Mouse (Mus musculus) adrenal gland, postnatal 4 days (tissue): ENCODE data around the gene Rpl35. TPM values are rescaled to one million over a fixed set of nuclear protein-coding genes. Genes with fewer than 3 reads are reported as not detected.
A peak's percentile ranks its signal among the peaks of the same experiment; 100 is the strongest.
"Not testable (repeated sequence)": the region's sequence is repeated elsewhere in the genome, so short reads cannot be mapped to it uniquely, and the experiment has no call there.

ENCODE experiments used
- DNase-seq, 2 experiments: peaks; one replicate each; pipeline ENCODE4 v3.0.0; 2021 to 2022; ENCODE audit warnings: low spot score in 2 of 2, mixed read lengths in 2 of 2
- long read RNA-seq, 2 experiments: library from polyadenylated mRNA; stranded (forward); transcript quantifications; one replicate each; pipeline ENCODE4 v2.0.0; 2021
- total RNA-seq, 2 experiments: library from RNA; stranded (reverse); gene quantifications; 2 replicates each; pipeline ENCODE4 v1.2.3; 2021

Rpl35 gene
- total RNA-seq, result 100 to 1,000 TPM; 646 to 654 TPM
- long read RNA-seq, experiment 1, transcript Rpl35-201 (4 exons, 946 nt), result major isoform, 1,158 of 1,200 reads
- long read RNA-seq, experiment 1, transcript Rpl35-203 (3 exons, 541 nt), result minor isoform, 34 of 1,200 reads
- long read RNA-seq, experiment 1, partial matches to known transcripts, result 4 of 1,200 reads
- long read RNA-seq, experiment 1, other reads (novel, unspliced or antisense), result 3 of 1,200 reads
- long read RNA-seq, experiment 2, transcript Rpl35-203 (3 exons, 541 nt), result minor isoform, 12 of 733 reads
- long read RNA-seq, experiment 2, transcript Rpl35-201 (4 exons, 946 nt), result major isoform, 698 of 733 reads
- long read RNA-seq, experiment 2, partial matches to known transcripts, result 2 of 733 reads
- long read RNA-seq, experiment 2, other reads (novel, unspliced or antisense), result 21 of 733 reads

- no peak for DNase-seq
Observed at GRCm38 (mm10) chr2:39005574-39006079, at the start of gene Rpl35. TSS of gene Rpl35 (minus strand) at chr2:39005624.

- DNase-seq, result no peak
Observed at GRCm38 (mm10) chr2:39048515-39048914, 43.1 kb upstream of the Rpl35 start.

GRCm38 (mm10) chr2:39040215-39040614, 34.8 kb upstream of the Rpl35 start:
- no peak for DNase-seq

GRCm38 (mm10) chr2:39031611-39032010, 26.2 kb upstream of the Rpl35 start:
- DNase-seq, result no peak

GRCm38 (mm10) chr2:39020004-39020403, 14.6 kb upstream of the Rpl35 start:
- no peak for DNase-seq

- no peak for DNase-seq
Observed at GRCm38 (mm10) chr2:39016581-39016980, 11.2 kb upstream of the Rpl35 start.

GRCm38 (mm10) chr2:39012768-39013279, 7.4 kb upstream of the Rpl35 start:
- no peak for DNase-seq

- DNase-seq, result no peak
Observed at GRCm38 (mm10) chr2:39011971-39012370, 6.5 kb upstream of the Rpl35 start.

GRCm38 (mm10) chr2:39011264-39011663, 5.8 kb upstream of the Rpl35 start:
- DNase-seq, result no peak

GRCm38 (mm10) chr2:39010144-39010543, 4.7 kb upstream of the Rpl35 start:
- DNase-seq, result not testable (repeated sequence)

- no peak for DNase-seq
Observed at GRCm38 (mm10) chr2:39008954-39009365, 3.5 kb upstream of the Rpl35 start.

- no peak for DNase-seq
Observed at GRCm38 (mm10) chr2:39008350-39008851, 3.0 kb upstream of the Rpl35 start.

GRCm38 (mm10) chr2:39007865-39008264, 2.4 kb upstream of the Rpl35 start:
- DNase-seq, result peak; percentile 88 to 89

GRCm38 (mm10) chr2:39006149-39006730, 816 bp upstream of the Rpl35 start:
- DNase-seq, result no peak

- DNase-seq, result peak; percentile 78 to 83
Observed at GRCm38 (mm10) chr2:39004880-39005435, 466 bp downstream of the Rpl35 start, which contains the start of gene Arpc5l. TSS of gene Arpc5l (plus strand) at chr2:39005348.

- no peak for DNase-seq
Observed at GRCm38 (mm10) chr2:39004372-39004771, 1.1 kb downstream of the Rpl35 start.

GRCm38 (mm10) chr2:39003512-39003911, 1.9 kb downstream of the Rpl35 start:
- DNase-seq, result no peak

GRCm38 (mm10) chr2:39003106-39003505, 2.3 kb downstream of the Rpl35 start:
- no peak for DNase-seq

- no peak for DNase-seq
Observed at GRCm38 (mm10) chr2:39001866-39002265, 3.6 kb downstream of the Rpl35 start.

GRCm38 (mm10) chr2:39000587-39000919, 4.9 kb downstream of the Rpl35 start:
- no peak for DNase-seq

- no peak for DNase-seq
Observed at GRCm38 (mm10) chr2:38999910-39000586, 5.4 kb downstream of the Rpl35 start.
